9 mouse cellular contexts compared by ENCODE assay signal in genomic region chr17:86755581-86756195, GRCm38 (mm10). TPM values are rescaled to one million over a fixed set of nuclear protein-coding genes. Genes with fewer than 3 reads are reported as not detected.
DNase-seq lines count a peak whose midpoint lies in the region; ATAC-seq lines count a peak whose summit lies in the region.
"Had no signal": no experiment of that assay in that cellular context is flagged by ENCODE, and none has a peak within 500 bp of the region (broad histone marks: within the 10 kb centered on the region; RNA-seq: fewer than 3 reads in every experiment).

No protein-coding gene starts in this region.

- H3K4me2 ChIP-seq in kidney, embryonic 16.5 days (replicated peaks; ENCODE audit: low read depth, low read length), result peak overlapping the region; percentile 98
- peak overlapping the region; percentile 91 for H3K4me2 ChIP-seq in intestine, embryonic 16.5 days (ENCODE audit: low read depth, low read length)
- peak overlapping the region; percentile 91 for H3K4me2 ChIP-seq in neural tube, embryonic 13.5 days

- H3K27me3 ChIP-seq in kidney, embryonic 16.5 days (ENCODE audit: insufficient read depth, low read length), result peaks cover 33% of the 10 kb centered on the region
- peaks cover 70% of the 10 kb centered on the region for H3K27me3 ChIP-seq in forebrain, embryonic 10.5 days (ENCODE audit: poor library complexity, severe bottlenecking)
- peaks cover 23% of the 10 kb centered on the region for H3K27me3 ChIP-seq in intestine, embryonic 16.5 days (replicated peaks; ENCODE audit: control insufficient read depth, insufficient read depth, low read length)
- peaks cover 71% of the 10 kb centered on the region for H3K27me3 ChIP-seq in neural tube, embryonic 13.5 days
- H3K27me3 ChIP-seq: Patski had no signal

- H3K4me3 ChIP-seq in kidney, embryonic 16.5 days (ENCODE audit: low read length), result peak overlapping the region; percentile 75
- peak overlapping the region; percentile 65 for H3K4me3 ChIP-seq in forebrain, embryonic 10.5 days
- peak overlapping the region; percentile 61 for H3K4me3 ChIP-seq in intestine, embryonic 16.5 days (ENCODE audit: low read length)
- H3K4me3 ChIP-seq in neural tube, embryonic 13.5 days, result peak overlapping the region; percentile 48

- H3K4me1 ChIP-seq in kidney, embryonic 16.5 days (ENCODE audit: insufficient read depth, low read length), result peaks cover 14% of the 10 kb centered on the region
- peaks cover 27% of the 10 kb centered on the region for H3K4me1 ChIP-seq in forebrain, embryonic 10.5 days
- peaks cover 12% of the 10 kb centered on the region; the same call in 1 of the 2 replicates for H3K4me1 ChIP-seq in intestine, embryonic 16.5 days (ENCODE audit: control insufficient read depth, insufficient read depth, low read length)
- peaks cover 31% of the 10 kb centered on the region for H3K4me1 ChIP-seq in neural tube, embryonic 13.5 days (replicated peaks)

- ATAC-seq in kidney, embryonic 16.5 days (ENCODE audit: low FRiP score, low TSS enrichment), result no peak
- ATAC-seq in intestine, embryonic 16.5 days, result no peak
- no peak for ATAC-seq in neural tube, embryonic 13.5 days (ENCODE audit: low read depth)
- ATAC-seq: Patski had no signal

- no peak for DNase-seq in kidney, postnatal 10 days
- DNase-seq in forebrain, embryonic 10.5 days (ENCODE audit: extremely low spot score, low spot score), result no peak
- no peak for DNase-seq in yolk sac, embryonic 10.5 days (ENCODE audit: low spot score)
- DNase-seq in adipocyte (ENCODE audit: low spot score), result no peak
- DNase-seq in gastrocnemius, adult 8-10 months (ENCODE audit: low spot score in 2 of 2), result no peak

- no peaks in the 10 kb centered on the region for H3K36me3 ChIP-seq in kidney, embryonic 16.5 days (ENCODE audit: insufficient read depth, low read length)
- H3K36me3 ChIP-seq in forebrain, embryonic 10.5 days (replicated peaks), result no peaks in the 10 kb centered on the region
- no peaks in the 10 kb centered on the region for H3K36me3 ChIP-seq in intestine, embryonic 16.5 days (ENCODE audit: control insufficient read depth, insufficient read depth, low read length)
- no peaks in the 10 kb centered on the region for H3K36me3 ChIP-seq in neural tube, embryonic 13.5 days

- WGBS in kidney, embryonic 16.5 days, result 19% methylated on average over 11 of the region's 11 CpGs
- 21% methylated on average over 11 of the region's 11 CpGs for WGBS in forebrain, embryonic 10.5 days
- WGBS in intestine, embryonic 16.5 days, result 32% methylated on average over 11 of the region's 11 CpGs
- WGBS in neural tube, embryonic 13.5 days, result 14% methylated on average over 11 of the region's 11 CpGs

- H3K9me3 ChIP-seq in kidney, embryonic 16.5 days (ENCODE audit: low read length), result no peaks in the 10 kb centered on the region
- H3K9me3 ChIP-seq in forebrain, embryonic 10.5 days, result no peaks in the 10 kb centered on the region
- no peaks in the 10 kb centered on the region for H3K9me3 ChIP-seq in intestine, embryonic 16.5 days (ENCODE audit: control insufficient read depth, low read length)
- no peaks in the 10 kb centered on the region for H3K9me3 ChIP-seq in neural tube, embryonic 13.5 days

- no peak overlapping the region for H3K27ac ChIP-seq in kidney, embryonic 16.5 days (ENCODE audit: low read length)
- no peak overlapping the region for H3K27ac ChIP-seq in forebrain, embryonic 10.5 days
- H3K27ac ChIP-seq in intestine, embryonic 16.5 days (ENCODE audit: low read length), result no peak overlapping the region
- no peak overlapping the region for H3K27ac ChIP-seq in neural tube, embryonic 13.5 days (replicated peaks)

- H3K9ac ChIP-seq in kidney, embryonic 16.5 days (replicated peaks; ENCODE audit: low read length), result peak overlapping the region; percentile 68
- H3K9ac ChIP-seq in intestine, embryonic 16.5 days (ENCODE audit: low read depth, low read length), result peak overlapping the region; percentile 61; the same call in 1 of the 2 replicates
- H3K9ac ChIP-seq in neural tube, embryonic 13.5 days, result peak overlapping the region; percentile 61; the same call in 1 of the 2 replicates

RNA-seq across cellular contexts. Expression of gene Epas1, which starts 2.2 kb away (rescaled TPM):
- 10.0 and 12.3 TPM in 2 replicates for polyA plus RNA-seq in kidney, embryonic 16.5 days (2015; fragmentation: Nextera tagmentation; extraction: Ambion mirVana)
- 1.9 TPM in 2 replicates for polyA plus RNA-seq in forebrain, embryonic 10.5 days (2016; fragmentation: Nextera tagmentation; extraction: Ambion mirVana)
- polyA plus RNA-seq in intestine, embryonic 16.5 days (2015; fragmentation: Nextera tagmentation; extraction: Ambion mirVana), result 4.0 and 4.7 TPM in 2 replicates
- polyA plus RNA-seq in neural tube, embryonic 13.5 days (2015; fragmentation: Nextera tagmentation; extraction: Ambion mirVana), result 5.5 and 5.8 TPM in 2 replicates
- 10 to 100 TPM; 79.9 to 95.6 (median 93.9) TPM for total RNA-seq in gastrocnemius, adult 8-10 months (2022)
